In genomic region chr3:86142263-86142933, GRCm38 (mm10) we compare ENCODE assay signal across 8 mouse cellular contexts. TPM values are rescaled to one million over a fixed set of nuclear protein-coding genes. Genes with fewer than 3 reads are reported as not detected.
A peak's percentile ranks its signal among the peaks of the same experiment; 100 is the strongest.
DNase-seq lines count a peak whose midpoint lies in the region; ATAC-seq lines count a peak whose summit lies in the region.

Gene Rps3a1, minus strand, starts transcription at chr3:86142702.

- H3K27me3 ChIP-seq in heart, embryonic 10.5 days (ENCODE audit: insufficient read depth, poor library complexity, severe bottlenecking), result no peaks in the 10 kb centered on the region
- H3K27me3 ChIP-seq in kidney, embryonic 15.5 days, result no peaks in the 10 kb centered on the region

- WGBS in heart, embryonic 10.5 days, result under 1% methylated on average over 64 of the region's 77 CpGs
- under 1% methylated on average over 77 of the region's 77 CpGs for WGBS in kidney, embryonic 15.5 days

- peaks cover 40% of the 10 kb centered on the region for H3K36me3 ChIP-seq in heart, embryonic 10.5 days
- peaks cover 40% of the 10 kb centered on the region for H3K36me3 ChIP-seq in kidney, embryonic 15.5 days

- peak; percentile 97 for ATAC-seq in erythroblast, adult 5-6 weeks (replicated peaks; ENCODE audit: low FRiP score, poor library complexity, severe bottlenecking)
- peak; percentile 95 for ATAC-seq in kidney, embryonic 15.5 days (replicated peaks; ENCODE audit: low FRiP score)
- ATAC-seq in monocyte, adult 5-6 weeks (replicated peaks; ENCODE audit: insufficient number of reproducible peaks, low FRiP score, low TSS enrichment, poor library complexity, severe bottlenecking), result peak; percentile 92

- peak within 1 kb of the TSS; percentile 99 for H3K27ac ChIP-seq in heart, embryonic 10.5 days
- H3K27ac ChIP-seq in kidney, embryonic 15.5 days, result peak within 1 kb of the TSS; percentile 91

- peak within 1 kb of the TSS; percentile 100 for H3K9ac ChIP-seq in kidney, embryonic 15.5 days

- H3K4me3 ChIP-seq in heart, embryonic 10.5 days, result peak within 1 kb of the TSS; percentile 98
- H3K4me3 ChIP-seq in kidney, embryonic 15.5 days (replicated peaks), result peak within 1 kb of the TSS; percentile 97

- H3K9me3 ChIP-seq in heart, embryonic 10.5 days, result no peaks in the 10 kb centered on the region
- H3K9me3 ChIP-seq in kidney, embryonic 15.5 days (replicated peaks), result no peaks in the 10 kb centered on the region

- DNase-seq in B cell, adult 2 months, result peak; percentile 100
- DNase-seq in brain, adult 2 months (ENCODE audit: low read depth, low spot score), result peak; percentile 99
- peak; percentile 97 for DNase-seq in heart, embryonic 10.5 days (ENCODE audit: low spot score)
- peak; percentile 96 for DNase-seq in liver
- peak; percentile 99 to 100 for DNase-seq in spleen, postnatal 4 days (ENCODE audit: low spot score in 2 of 2)

- peak within 1 kb of the TSS; percentile 82 for H3K4me2 ChIP-seq in kidney, embryonic 15.5 days

- H3K4me1 ChIP-seq in heart, embryonic 10.5 days, result peaks cover 10% of the 10 kb centered on the region
- peaks cover 22% of the 10 kb centered on the region for H3K4me1 ChIP-seq in kidney, embryonic 15.5 days

RNA-seq across cellular contexts. Expression of gene Rps3a1, which starts in this region (rescaled TPM):
- total RNA-seq in erythroblast, adult 5-6 weeks (2015; ENCODE audit: low replicate concordance), result 667 and 844 TPM in 2 replicates
- total RNA-seq in erythroblast, adult 5-6 weeks (2017; ENCODE audit: low replicate concordance), result 933 and 1,033 TPM in 2 replicates
- 903 and 1,025 TPM in 2 replicates for polyA plus RNA-seq in heart, embryonic 10.5 days (2016; fragmentation: Nextera tagmentation; extraction: Ambion mirVana)
- polyA plus RNA-seq in kidney, embryonic 15.5 days (2015; fragmentation: Nextera tagmentation; extraction: Ambion mirVana), result 1,242 and 1,382 TPM in 2 replicates
- 2,726 to 3,318 TPM (median 3,221 TPM) in 3 replicates for total RNA-seq in monocyte, adult 5-6 weeks (2017)

Comparison
In these comparisons a context has a peak if more than half of its experiments do, and no peak if none do; other contexts are left out.
1. Peak in every context shown above with its lines: DNase-seq, ATAC-seq, H3K4me3 ChIP-seq and H3K27ac ChIP-seq.